Mouse (Mus musculus): ENCODE data around the gene Spata2.

Gene Spata2

GRCm38 (mm10) chr2:167449331-167450275 lies 43.1 kb downstream of the Spata2 start:
- DNase-seq (ENCODE audit: low read depth, low spot score) = no peak

- no peak for DNase-seq (ENCODE audit: low read depth, low spot score)
Measured at GRCm38 (mm10) chr2:167447629-167448028, 45.1 kb downstream of the Spata2 start.

GRCm38 (mm10) chr2:167447207-167447606 lies 45.5 kb downstream of the Spata2 start:
- no peak for DNase-seq (ENCODE audit: low read depth, low spot score)

GRCm38 (mm10) chr2:167445911-167446780 lies 46.5 kb downstream of the Spata2 start:
- no peak for DNase-seq (ENCODE audit: low read depth, low spot score)

- no peak for DNase-seq (ENCODE audit: low read depth, low spot score)
Measured at GRCm38 (mm10) chr2:167443411-167444193, 49.1 kb downstream of the Spata2 start.

- no peak for DNase-seq (ENCODE audit: low read depth, low spot score)
Measured at GRCm38 (mm10) chr2:167439422-167439821, 53.3 kb downstream of the Spata2 start.

- no peak for DNase-seq (ENCODE audit: low read depth, low spot score)
Measured at GRCm38 (mm10) chr2:167436371-167436770, 56.3 kb downstream of the Spata2 start.

GRCm38 (mm10) chr2:167435631-167436030 lies 57.1 kb downstream of the Spata2 start:
- no peak for DNase-seq (ENCODE audit: low read depth, low spot score)

- DNase-seq (ENCODE audit: low read depth, low spot score) = no peak
Measured at GRCm38 (mm10) chr2:167434570-167434969, 58.1 kb downstream of the Spata2 start.

- no peak for DNase-seq (ENCODE audit: low read depth, low spot score)
Measured at GRCm38 (mm10) chr2:167431418-167431776, 61.3 kb downstream of the Spata2 start.
